Mouse (Mus musculus) lung, postnatal 0 days (tissue): ENCODE results near the gene Dera. TPM values are rescaled to one million over a fixed set of nuclear protein-coding genes. Genes with fewer than 3 reads are reported as not detected.

Experiments
- ATAC-seq: fragments of 200-750 bp; cut with Nextera tagmentation; 2 replicates; pipeline ENCODE4 v1.8.0; 2017; ENCODE audit warnings: moderate library complexity
- DNase-seq: peaks from one replicate; pipeline ENCODE4 v3.0.0-alpha.2; 2016; ENCODE audit warnings: low spot score
- H3K27ac ChIP-seq: fragments of 300-500 bp; sonication (generic); 2 replicates; pipeline ENCODE4 v1.5.1; 2014; ENCODE audit warnings: antibody characterized with exemption, mild to moderate bottlenecking, low read length, mixed read lengths
- H3K27me3 ChIP-seq: fragments of 300-500 bp; sonication (generic); replicated peaks from 2 replicates; pipeline ENCODE4 v1.6.1; 2014; ENCODE audit warnings: low read length, mixed read lengths; ENCODE audit not compliant: insufficient read depth
- H3K36me3 ChIP-seq: fragments of 300-500 bp; sonication (generic); 2 replicates; pipeline ENCODE4 v1.6.1; 2014; ENCODE audit warnings: low read length, mixed read lengths; ENCODE audit not compliant: insufficient read depth
- H3K4me1 ChIP-seq: fragments of 300-500 bp; sonication (generic); 2 replicates; pipeline ENCODE4 v1.6.1; 2014; ENCODE audit warnings: antibody characterized with exemption, low read depth, low read length, mixed read lengths; ENCODE audit not compliant: insufficient read depth
- H3K4me2 ChIP-seq: fragments of 300-500 bp; sonication (generic); replicated peaks from 2 replicates; pipeline ENCODE4 v1.6.1; 2014; ENCODE audit warnings: low read depth, mild to moderate bottlenecking, low read length, moderate library complexity, mixed read lengths
- H3K4me3 ChIP-seq: fragments of 300-500 bp; sonication (generic); 2 replicates; pipeline ENCODE4 v1.5.1; 2014; ENCODE audit warnings: low read depth, low read length
- H3K9ac ChIP-seq: fragments of 300-500 bp; sonication (generic); replicated peaks from 2 replicates; pipeline ENCODE4 v1.6.1; 2014; ENCODE audit warnings: low read depth, mild to moderate bottlenecking
- H3K9me3 ChIP-seq: fragments of 300-500 bp; sonication (generic); 2 replicates; pipeline ENCODE4 v1.6.1; 2016; ENCODE audit warnings: low read length, mixed read lengths
- CTCF ChIP-seq: IDR thresholded peaks from 2 replicates; pipeline ENCODE4 v1.5.1; 2016; ENCODE audit warnings: antibody characterized with exemption, mild to moderate bottlenecking
- EP300 ChIP-seq: IDR thresholded peaks from 2 replicates; pipeline ENCODE4 v1.6.1; 2016; ENCODE audit warnings: antibody characterized with exemption, mild to moderate bottlenecking, control low read depth
- WGBS: fragments of 180-500 bp; shearing (Covaris S2); extraction: QIAGEN DNeasy Blood & Tissue Kit; methylation state at CpG from one replicate; pipeline ENCODE4 v1.1.7; 2014; 5-methylcytosine and 5-hydroxymethylcytosine counted together
- polyA plus RNA-seq: library from polyadenylated mRNA; unstranded; fragments of >200 nt; fragmentation: Nextera tagmentation; extraction: Ambion mirVana; gene quantifications from 2 replicates; pipeline ENCODE4 v1.2.1, GENCODE M21; 2015

The Dera gene
- polyA plus RNA-seq, 1 experiment from 2014 or later = 30.7 TPM

GRCm38 (mm10) chr6:137901255-137901654 is 146.9 kb downstream of the Dera start:
- Histone ChIP-seq H3K4me3 (no peak overlapping the region), H3K9me3 (no peaks in the 10 kb centered on the region), H3K36me3 (no peaks in the 10 kb centered on the region), H3K27me3 (no peaks in the 10 kb centered on the region), H3K9ac (no peak overlapping the region), H3K4me2 (no peak overlapping the region), H3K27ac (no peak overlapping the region), H3K4me1 (0 out of 2 replicates have a peak, but pooled peaks cover 2% of the 10 kb centered on the region)
- TF ChIP-seq EP300 (peak; percentile 74; the same call in 1 of the 2 replicates), CTCF (no peak)
- DNase-seq (peak; percentile 87), ATAC-seq (peak; percentile 86)
- WGBS = 57% methylated on average over 5 of the region's 5 CpGs

Other genes starting within 250 kb of the Dera start
- 24.4 and 27.8 TPM in 2 replicates for gene Eps8, start 99.7 kb upstream of the Dera start, polyA plus RNA-seq
- 68.5 and 74.9 TPM in 2 replicates for gene Strap, start 19.5 kb upstream of the Dera start, polyA plus RNA-seq